Mouse (Mus musculus) testis, postnatal 14 days (tissue): Measurements from ENCODE around the gene Ints11.
A peak's percentile ranks its signal among the peaks of the same experiment; 100 is the strongest.

Experiments
- DNase-seq: peaks from one replicate; pipeline ENCODE4 v3.0.0; 2021; ENCODE audit warnings: low spot score

Gene Ints11

GRCm38 (mm10) chr4:155848434-155849095 is 20.8 kb upstream of the Ints11 start:
- no peak for DNase-seq

- no peak for DNase-seq
These were observed 20.0 kb upstream of the Ints11 start for GRCm38 (mm10) chr4:155849391-155849790.

- no peak for DNase-seq
These were observed 19.4 kb upstream of the Ints11 start for GRCm38 (mm10) chr4:155849792-155850451.

- no peak for DNase-seq
These were observed 18.0 kb upstream of the Ints11 start for GRCm38 (mm10) chr4:155851368-155851767.

GRCm38 (mm10) chr4:155851951-155852411 is 17.4 kb upstream of the Ints11 start:
- no peak for DNase-seq

- DNase-seq, result no peak
These were observed 15.9 kb upstream of the Ints11 start for GRCm38 (mm10) chr4:155853421-155853820.

GRCm38 (mm10) chr4:155854991-155855390 is 14.4 kb upstream of the Ints11 start:
- DNase-seq, result no peak

- no peak for DNase-seq
These were observed 13.3 kb upstream of the Ints11 start for GRCm38 (mm10) chr4:155856071-155856470.

GRCm38 (mm10) chr4:155856881-155857280 is 12.5 kb upstream of the Ints11 start:
- no peak for DNase-seq

- peak; percentile 71 for DNase-seq
These were observed 10.0 kb upstream of the Ints11 start for GRCm38 (mm10) chr4:155859318-155859717.

GRCm38 (mm10) chr4:155861787-155862186 is 7.6 kb upstream of the Ints11 start:
- DNase-seq, result no peak

GRCm38 (mm10) chr4:155863001-155863400 is 6.3 kb upstream of the Ints11 start, which contains the start of gene Tas1r3:
TSS of gene Tas1r3 (minus strand) at chr4:155863362.
- DNase-seq, result no peak

- DNase-seq, result no peak
These were observed 590 bp upstream of the Ints11 start for GRCm38 (mm10) chr4:155868614-155869298.

- DNase-seq, result no peak
These were observed 2.1 kb downstream of the Ints11 start for GRCm38 (mm10) chr4:155871404-155871803.

GRCm38 (mm10) chr4:155883587-155883986 is 14.2 kb downstream of the Ints11 start:
- DNase-seq, result no peak

- no peak for DNase-seq
These were observed 17.0 kb downstream of the Ints11 start for GRCm38 (mm10) chr4:155886330-155886729.

- no peak for DNase-seq
These were observed 18.3 kb downstream of the Ints11 start for GRCm38 (mm10) chr4:155887674-155888073.

- DNase-seq, result no peak
These were observed 18.8 kb downstream of the Ints11 start for GRCm38 (mm10) chr4:155888181-155888580.

- no peak for DNase-seq
These were observed 20.0 kb downstream of the Ints11 start for GRCm38 (mm10) chr4:155889316-155889715.

GRCm38 (mm10) chr4:155891011-155891471 is 21.7 kb downstream of the Ints11 start:
- no peak for DNase-seq

GRCm38 (mm10) chr4:155891551-155892001 is 22.2 kb downstream of the Ints11 start, which contains the start of the genes Pusl1 and Acap3:
TSS of gene Pusl1 (minus strand) at chr4:155891781.
TSS of gene Acap3 (plus strand) at chr4:155891822.
- peak; percentile 96 for DNase-seq

- DNase-seq, result peak; percentile 85
These were observed 22.7 kb downstream of the Ints11 start for GRCm38 (mm10) chr4:155892017-155892416.
